Mouse (Mus musculus): Measurements from ENCODE around the gene Thrb.

Thrb gene

GRCm38 (mm10) chr14:17954038-17954437 lies 294.0 kb downstream of the Thrb start:
- no peak for DNase-seq (ENCODE audit: low spot score in 2 of 2)

GRCm38 (mm10) chr14:17959901-17960300 lies 299.8 kb downstream of the Thrb start:
- no peak for DNase-seq (ENCODE audit: low spot score in 2 of 2)

GRCm38 (mm10) chr14:17967117-17967726 lies 307.2 kb downstream of the Thrb start:
- peak; percentile 13 to 44 for DNase-seq (ENCODE audit: low spot score in 2 of 2)

GRCm38 (mm10) chr14:17972132-17972531 lies 312.1 kb downstream of the Thrb start:
- DNase-seq (ENCODE audit: low spot score in 2 of 2): no peak

GRCm38 (mm10) chr14:17972665-17973064 lies 312.6 kb downstream of the Thrb start:
- no peak for DNase-seq (ENCODE audit: low spot score in 2 of 2)

GRCm38 (mm10) chr14:17975786-17976185 lies 315.7 kb downstream of the Thrb start:
- DNase-seq (ENCODE audit: low spot score in 2 of 2): no peak

GRCm38 (mm10) chr14:17978259-17978658 lies 318.2 kb downstream of the Thrb start:
- DNase-seq (ENCODE audit: low spot score in 2 of 2): peak in 1 of 2 experiments; percentile 26

GRCm38 (mm10) chr14:17981258-17981657 lies 321.2 kb downstream of the Thrb start:
- DNase-seq (ENCODE audit: low spot score in 2 of 2): no peak

GRCm38 (mm10) chr14:17982017-17982416 lies 322.0 kb downstream of the Thrb start:
- no peak for DNase-seq (ENCODE audit: low spot score in 2 of 2)

GRCm38 (mm10) chr14:17983390-17983789 lies 323.3 kb downstream of the Thrb start:
- no peak for DNase-seq (ENCODE audit: low spot score in 2 of 2)

GRCm38 (mm10) chr14:17983839-17984238 lies 323.8 kb downstream of the Thrb start:
- DNase-seq (ENCODE audit: low spot score in 2 of 2): no peak

- DNase-seq (ENCODE audit: low spot score in 2 of 2): no peak
Observed at GRCm38 (mm10) chr14:17988580-17988979, 328.5 kb downstream of the Thrb start.

GRCm38 (mm10) chr14:17989182-17989581 lies 329.1 kb downstream of the Thrb start:
- DNase-seq (ENCODE audit: low spot score in 2 of 2): no peak

GRCm38 (mm10) chr14:17990186-17990585 lies 330.1 kb downstream of the Thrb start:
- DNase-seq (ENCODE audit: low spot score in 2 of 2): no peak

- peak; percentile 57 to 61 for DNase-seq (ENCODE audit: low spot score in 2 of 2)
Observed at GRCm38 (mm10) chr14:18001886-18002285, 341.8 kb downstream of the Thrb start.

GRCm38 (mm10) chr14:18003686-18004085 lies 343.6 kb downstream of the Thrb start:
- no peak for DNase-seq (ENCODE audit: low spot score in 2 of 2)

GRCm38 (mm10) chr14:18008524-18008923 lies 348.5 kb downstream of the Thrb start:
- DNase-seq (ENCODE audit: low spot score in 2 of 2): no peak

- no peak for DNase-seq (ENCODE audit: low spot score in 2 of 2)
Observed at GRCm38 (mm10) chr14:18016604-18017003, 356.5 kb downstream of the Thrb start.

GRCm38 (mm10) chr14:18020128-18020527 lies 360.1 kb downstream of the Thrb start:
- no peak for DNase-seq (ENCODE audit: low spot score in 2 of 2)

GRCm38 (mm10) chr14:18020636-18021035 lies 360.6 kb downstream of the Thrb start:
- no peak for DNase-seq (ENCODE audit: low spot score in 2 of 2)

GRCm38 (mm10) chr14:18021726-18022125 lies 361.7 kb downstream of the Thrb start:
- DNase-seq (ENCODE audit: low spot score in 2 of 2): peak; percentile 42

GRCm38 (mm10) chr14:18022351-18022750 lies 362.3 kb downstream of the Thrb start:
- no peak for DNase-seq (ENCODE audit: low spot score in 2 of 2)

- DNase-seq (ENCODE audit: low spot score in 2 of 2): no peak
Observed at GRCm38 (mm10) chr14:18027867-18028266, 367.8 kb downstream of the Thrb start.
